Mouse (Mus musculus) thymus, adult 2 months (tissue): Measurements from ENCODE around the gene Tmem95. TPM values are rescaled to one million over a fixed set of nuclear protein-coding genes. Genes with fewer than 3 reads are reported as not detected.
"Not testable (repeated sequence)": the region's sequence is repeated elsewhere in the genome, so short reads cannot be mapped to it uniquely, and the experiment has no call there.

Experiments
- DNase-seq: peaks from one replicate; pipeline ENCODE4 v3.0.0; 2021
- H3K27ac ChIP-seq: fragments of 200-500 bp; 2 replicates; pipeline ENCODE4 v1.5.1; 2012; ENCODE audit warnings: low read length, control low read depth; ENCODE audit not compliant: control insufficient read depth, insufficient read depth
- H3K27me3 ChIP-seq: fragments of 200-500 bp; 2 replicates; pipeline ENCODE4 v1.6.1; 2012; ENCODE audit warnings: mild to moderate bottlenecking, low read length, moderate library complexity, mixed read lengths; ENCODE audit not compliant: control insufficient read depth, insufficient read depth
- H3K36me3 ChIP-seq: fragments of 200-500 bp; 2 replicates; pipeline ENCODE4 v1.6.1; 2012; ENCODE audit warnings: mild to moderate bottlenecking, low read length, moderate library complexity; ENCODE audit not compliant: control insufficient read depth, insufficient read depth
- H3K4me1 ChIP-seq: fragments of 200-500 bp; replicated peaks from 2 replicates; pipeline ENCODE4 v1.6.1; 2012; ENCODE audit warnings: low read length; ENCODE audit not compliant: control insufficient read depth, insufficient read depth
- H3K4me3 ChIP-seq: fragments of 200-500 bp; 2 replicates; pipeline ENCODE4 v1.5.1; 2012; ENCODE audit warnings: mild to moderate bottlenecking, low read length, control low read depth, moderate library complexity; ENCODE audit not compliant: control insufficient read depth, insufficient read depth
- CTCF ChIP-seq: fragments of 200-500 bp; IDR thresholded peaks from 2 replicates; pipeline ENCODE4 v1.5.1; 2012; ENCODE audit warnings: mild to moderate bottlenecking, control low read depth, low read length, moderate library complexity, borderline replicate concordance; ENCODE audit not compliant: control insufficient read depth, poor library complexity, insufficient read depth; ENCODE audit errors: extremely low read depth
- POLR2A ChIP-seq: fragments of 200-500 bp; IDR thresholded peaks from 2 replicates; pipeline ENCODE4 v1.6.1; 2012; ENCODE audit warnings: mild to moderate bottlenecking, low read length, control low read depth, moderate library complexity; ENCODE audit not compliant: control insufficient read depth, poor library complexity, insufficient read depth; ENCODE audit errors: extremely low read depth
- WGBS: fragments of 180-500 bp; shearing (Covaris S2); methylation state at CpG from one replicate; pipeline ENCODE4 v1.1.7; 2018; 5-methylcytosine and 5-hydroxymethylcytosine counted together
- polyA plus RNA-seq: library from polyadenylated mRNA; depleted of rRNA; stranded (reverse); fragments of >200 nt; gene quantifications from 2 replicates; pipeline ENCODE4 v1.2.3, GENCODE M21; 2012

Tmem95 gene
- polyA plus RNA-seq, 1 experiment, result not detected

GRCm38 (mm10) chr11:69871822-69872221, 6.0 kb downstream of the Tmem95 start:
- TF ChIP-seq POLR2A (no peak), CTCF (no peak)
- 86% methylated on average over 7 of the region's 7 CpGs for WGBS
- H3K36me3 ChIP-seq, result no peaks in the 10 kb centered on the region
- H3K27ac ChIP-seq, result no peak overlapping the region
- DNase-seq, result no peak
- no peaks in the 10 kb centered on the region for H3K4me1 ChIP-seq
- H3K4me3 ChIP-seq, result no peak overlapping the region
- H3K27me3 ChIP-seq, result no peaks in the 10 kb centered on the region

DNA sequence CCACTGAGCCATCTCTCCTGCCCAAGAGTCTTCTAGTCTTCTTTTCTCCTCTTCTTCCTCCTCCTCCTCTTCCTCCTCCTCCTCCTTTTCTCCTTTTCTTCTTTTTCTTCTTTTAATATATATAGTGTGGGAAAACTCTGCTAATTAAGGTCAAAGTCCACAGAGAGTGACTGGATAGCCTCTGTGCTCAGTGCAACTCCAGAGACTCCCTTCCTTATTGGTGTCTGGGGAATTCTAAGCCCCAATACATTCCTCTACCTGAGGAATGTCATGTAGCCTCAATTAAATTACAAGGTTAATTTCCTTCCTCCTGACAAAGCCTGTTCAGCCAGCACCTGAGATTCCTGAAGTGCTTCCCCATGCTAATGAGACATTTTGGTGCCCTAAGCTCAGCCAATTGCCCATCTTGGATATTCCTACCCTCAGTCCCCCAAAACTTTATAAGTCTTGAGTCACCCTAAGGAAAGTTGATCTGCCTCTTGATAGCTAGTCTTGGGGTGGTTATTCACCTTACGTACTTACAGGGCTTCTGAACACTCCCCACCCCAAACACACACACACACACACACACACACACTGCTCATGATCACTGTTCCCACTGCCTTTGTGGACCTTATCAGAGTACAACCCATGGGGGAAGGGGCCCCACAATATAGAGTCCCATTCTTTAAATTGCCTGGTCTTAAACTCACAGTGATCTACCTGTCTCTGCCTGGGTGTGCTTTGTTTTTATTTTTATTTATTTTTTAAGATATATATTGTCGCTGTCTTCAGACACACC, 7.3 kb downstream of the Tmem95 start:
- TF ChIP-seq CTCF (no peak), POLR2A (no peak)
- Histone ChIP-seq H3K4me3 (no peak overlapping the region), H3K36me3 (no peaks in the 10 kb centered on the region), H3K4me1 (no peaks in the 10 kb centered on the region), H3K27ac (no peak overlapping the region), H3K27me3 (no peaks in the 10 kb centered on the region)
- DNase-seq, result no peak
- 99% methylated on average over 2 of the region's 2 CpGs for WGBS

DNA sequence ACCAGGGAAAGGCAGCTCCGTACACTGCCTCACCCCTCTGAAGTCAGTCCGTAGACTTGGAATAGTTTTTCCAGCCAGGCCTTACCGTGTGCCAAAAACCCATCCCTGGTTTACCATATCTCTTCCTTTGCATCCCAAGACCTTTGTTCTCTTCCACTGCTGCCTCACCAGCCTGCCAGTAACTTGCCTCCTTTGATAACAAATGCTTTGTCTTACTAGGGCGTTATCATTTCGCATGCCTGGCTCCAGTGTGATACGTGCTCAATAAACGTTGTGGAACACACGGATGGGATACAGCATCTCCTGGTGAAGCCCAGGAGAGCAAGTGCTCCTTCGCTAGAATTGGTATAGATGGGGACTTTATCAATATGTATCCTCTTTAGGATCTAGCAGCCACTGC, 10.5 kb downstream of the Tmem95 start:
- 90% methylated on average over 9 of the region's 9 CpGs for WGBS
- TF ChIP-seq CTCF (no peak), POLR2A (no peak)
- Histone ChIP-seq H3K36me3 (no peaks in the 10 kb centered on the region), H3K27me3 (no peaks in the 10 kb centered on the region), H3K4me3 (no peak overlapping the region), H3K4me1 (no peaks in the 10 kb centered on the region), H3K27ac (no peak overlapping the region)
- DNase-seq, result no peak

- no peaks in the 10 kb centered on the region for H3K27me3 ChIP-seq
- no peaks in the 10 kb centered on the region for H3K4me1 ChIP-seq
- no peak overlapping the region for H3K4me3 ChIP-seq
- no peak overlapping the region for H3K27ac ChIP-seq
- no peak for TF ChIP-seq CTCF
- no peak for TF ChIP-seq POLR2A
- 96% methylated on average over 9 of the region's 9 CpGs for WGBS
- no peak for DNase-seq
- no peaks in the 10 kb centered on the region for H3K36me3 ChIP-seq
These were observed 12.3 kb downstream of the Tmem95 start for GRCm38 (mm10) chr11:69865561-69865960.

- Histone ChIP-seq H3K4me3 (no peak overlapping the region), H3K4me1 (no peaks in the 10 kb centered on the region), H3K36me3 (no peaks in the 10 kb centered on the region), H3K27me3 (no peaks in the 10 kb centered on the region), H3K27ac (no peak overlapping the region)
- DNase-seq, result no peak
- 53% methylated on average over 8 of the region's 8 CpGs for WGBS
- TF ChIP-seq POLR2A (no peak), CTCF (no peak)
These were observed 13.5 kb downstream of the Tmem95 start for GRCm38 (mm10) chr11:69864138-69864860.

DNA sequence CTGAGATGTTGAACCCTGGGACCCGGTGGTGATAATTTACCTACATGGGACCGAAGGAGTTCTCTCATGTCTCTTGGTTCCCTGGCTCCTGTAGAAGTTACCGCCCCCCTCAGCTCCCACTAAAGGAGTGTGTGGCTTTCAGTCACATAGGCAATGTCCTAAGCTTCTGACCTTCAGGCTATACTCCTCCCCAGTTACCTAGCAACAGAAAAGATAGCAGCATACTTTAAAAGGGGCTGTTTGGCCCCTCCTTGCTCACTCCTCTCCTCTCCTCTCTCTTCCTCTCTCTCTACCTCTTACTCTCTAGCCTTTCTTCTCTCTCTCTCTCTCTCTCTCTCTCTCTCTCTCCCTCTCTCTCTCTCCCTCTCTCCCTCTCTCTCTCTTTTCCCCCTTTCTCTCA, 14.1 kb downstream of the Tmem95 start:
- not testable (repeated sequence) for H3K4me1 ChIP-seq, H3K27me3 ChIP-seq, H3K36me3 ChIP-seq, DNase-seq, H3K27ac ChIP-seq, H3K4me3 ChIP-seq
- 85% methylated on average over 3 of the region's 3 CpGs for WGBS
